Mouse (Mus musculus) thymus, postnatal 10 days (tissue): ENCODE measurements around the gene Snd1.

Source experiments
- DNase-seq, 2 experiments: peaks; one replicate each; pipeline ENCODE4 v3.0.0; 2021; ENCODE audit warnings: low spot score in 2 of 2

The Snd1 gene

GRCm38 (mm10) chr6:28841569-28841968 is 366.6 kb downstream of the Snd1 start:
- no peak for DNase-seq

GRCm38 (mm10) chr6:28842375-28843276 is 367.7 kb downstream of the Snd1 start:
- no peak for DNase-seq

- DNase-seq: no peak
Observed at GRCm38 (mm10) chr6:28845610-28846009, 370.7 kb downstream of the Snd1 start.

- DNase-seq: no peak
Observed at GRCm38 (mm10) chr6:28847616-28848015, 372.7 kb downstream of the Snd1 start.

- DNase-seq: no peak
Observed at GRCm38 (mm10) chr6:28848285-28848794, 373.4 kb downstream of the Snd1 start.

- DNase-seq: no peak
Observed at GRCm38 (mm10) chr6:28848891-28849290, 374.0 kb downstream of the Snd1 start.

GRCm38 (mm10) chr6:28849317-28849716 is 374.4 kb downstream of the Snd1 start:
- DNase-seq: no peak

- no peak for DNase-seq
Observed at GRCm38 (mm10) chr6:28850326-28850900, 375.5 kb downstream of the Snd1 start.

GRCm38 (mm10) chr6:28852342-28852741 is 377.4 kb downstream of the Snd1 start:
- no peak for DNase-seq

GRCm38 (mm10) chr6:28853164-28853563 is 378.2 kb downstream of the Snd1 start:
- no peak for DNase-seq

- DNase-seq: no peak
Observed at GRCm38 (mm10) chr6:28853654-28854053, 378.7 kb downstream of the Snd1 start.

- DNase-seq: no peak
Observed at GRCm38 (mm10) chr6:28854598-28854997, 379.7 kb downstream of the Snd1 start.

- no peak for DNase-seq
Observed at GRCm38 (mm10) chr6:28855442-28855841, 380.5 kb downstream of the Snd1 start.

GRCm38 (mm10) chr6:28856789-28857188 is 381.9 kb downstream of the Snd1 start:
- no peak for DNase-seq

- DNase-seq: no peak
Observed at GRCm38 (mm10) chr6:28857198-28858180, 382.6 kb downstream of the Snd1 start.

GRCm38 (mm10) chr6:28859094-28859493 is 384.2 kb downstream of the Snd1 start:
- DNase-seq: no peak

- no peak for DNase-seq
Observed at GRCm38 (mm10) chr6:28860450-28860849, 385.5 kb downstream of the Snd1 start.

GRCm38 (mm10) chr6:28860922-28861321 is 386.0 kb downstream of the Snd1 start:
- DNase-seq: no peak

GRCm38 (mm10) chr6:28862304-28862703 is 387.4 kb downstream of the Snd1 start:
- no peak for DNase-seq

GRCm38 (mm10) chr6:28864684-28865083 is 389.7 kb downstream of the Snd1 start:
- no peak for DNase-seq

GRCm38 (mm10) chr6:28865112-28865511 is 390.2 kb downstream of the Snd1 start:
- no peak for DNase-seq

GRCm38 (mm10) chr6:28866206-28866605 is 391.3 kb downstream of the Snd1 start:
- DNase-seq: no peak
